Comparison of ENCODE assay signal across 19 mouse cellular contexts in genomic region chr15:98397136-98397535, GRCm38 (mm10). TPM values are rescaled to one million over a fixed set of nuclear protein-coding genes. Genes with fewer than 3 reads are reported as not detected.
"Had no signal": no experiment of that assay in that cellular context is flagged by ENCODE, and none has a peak within 500 bp of the region (broad histone marks: within the 10 kb centered on the region; RNA-seq: fewer than 3 reads in every experiment).

No protein-coding gene starts in this region.

- H3K9ac ChIP-seq: limb, embryonic 12.5 days; liver, embryonic 14.5 days; neural tube, embryonic 12.5 days had no signal

- H3K27ac ChIP-seq: limb, embryonic 12.5 days; liver, embryonic 14.5 days; midbrain, embryonic 10.5 days; neural tube, embryonic 12.5 days; stomach, postnatal 0 days had no signal

- H3K9me3 ChIP-seq: midbrain, embryonic 10.5 days; neural tube, embryonic 12.5 days had no signal

- DNase-seq: layer of hippocampus, adult 9-11 months; layer of hippocampus, postnatal 36 days; lung, adult 2 months; lung, postnatal 4 days; midbrain, embryonic 14.5 days; right cerebral cortex, adult 18-20 months; right cerebral cortex, postnatal 25 days; thymus, postnatal 14 days had no signal

- H3K4me1 ChIP-seq: limb, embryonic 12.5 days; neural tube, embryonic 12.5 days had no signal

- H3K4me2 ChIP-seq: limb, embryonic 12.5 days; neural tube, embryonic 12.5 days had no signal

- H3K4me3 ChIP-seq: limb, embryonic 12.5 days; midbrain, embryonic 10.5 days; myocyte; neural tube, embryonic 12.5 days had no signal

- ATAC-seq: hindbrain, embryonic 16.5 days; inflammation-experienced regulatory T-cells, adult 6 months; intestine, postnatal 0 days; lung, postnatal 0 days had no signal

- H3K27me3 ChIP-seq: neural tube, embryonic 12.5 days had no signal

- H3K36me3 ChIP-seq: limb, embryonic 12.5 days; midbrain, embryonic 10.5 days; neural tube, embryonic 12.5 days had no signal

RNA-seq across cellular contexts. Expression of gene Olfr283, which starts 16.4 kb away (rescaled TPM):
- polyA plus RNA-seq: hindbrain, embryonic 16.5 days; inflammation-experienced regulatory T-cells, adult 6 months; intestine, postnatal 0 days; limb, embryonic 12.5 days; liver, adult 2 months; liver, embryonic 14.5 days; lung, adult 2 months; lung, postnatal 0 days; midbrain, embryonic 10.5 days; midbrain, embryonic 14.5 days; myocyte; neural tube, embryonic 12.5 days; stomach, postnatal 0 days had no signal

RNA-seq across cellular contexts. Expression of gene Olfr282, which starts 33.9 kb away (rescaled TPM):
- polyA plus RNA-seq: hindbrain, embryonic 16.5 days; inflammation-experienced regulatory T-cells, adult 6 months; intestine, postnatal 0 days; limb, embryonic 12.5 days; liver, adult 2 months; liver, embryonic 14.5 days; lung, adult 2 months; lung, postnatal 0 days; midbrain, embryonic 10.5 days; midbrain, embryonic 14.5 days; myocyte; neural tube, embryonic 12.5 days; stomach, postnatal 0 days had no signal

RNA-seq across cellular contexts. Expression of gene Olfr281, which starts 55.3 kb away (rescaled TPM):
- polyA plus RNA-seq: hindbrain, embryonic 16.5 days; inflammation-experienced regulatory T-cells, adult 6 months; intestine, postnatal 0 days; limb, embryonic 12.5 days; liver, adult 2 months; liver, embryonic 14.5 days; lung, adult 2 months; lung, postnatal 0 days; midbrain, embryonic 10.5 days; midbrain, embryonic 14.5 days; myocyte; neural tube, embryonic 12.5 days; stomach, postnatal 0 days had no signal

RNA-seq across cellular contexts. Expression of gene Olfr284, which starts 56.3 kb away (rescaled TPM):
- polyA plus RNA-seq: hindbrain, embryonic 16.5 days; inflammation-experienced regulatory T-cells, adult 6 months; intestine, postnatal 0 days; limb, embryonic 12.5 days; liver, adult 2 months; liver, embryonic 14.5 days; lung, adult 2 months; lung, postnatal 0 days; midbrain, embryonic 10.5 days; midbrain, embryonic 14.5 days; myocyte; neural tube, embryonic 12.5 days; stomach, postnatal 0 days had no signal
